Mouse (Mus musculus) liver, embryonic 16.5 days (tissue): ENCODE results near the gene Camk1d. TPM values are rescaled to one million over a fixed set of nuclear protein-coding genes. Genes with fewer than 3 reads are reported as not detected.

ENCODE experiments used
- ATAC-seq: fragments of 200-750 bp; cut with Nextera tagmentation; 2 replicates; pipeline ENCODE4 v1.8.0; 2017; ENCODE audit warnings: low read depth, mild to moderate bottlenecking, moderate number of reproducible peaks, moderate library complexity
- H3K27ac ChIP-seq: fragments of 300-500 bp; sonication (generic); 2 replicates; pipeline ENCODE4 v1.5.1; 2014; ENCODE audit warnings: mild to moderate bottlenecking, low read length
- H3K27me3 ChIP-seq: fragments of 300-500 bp; sonication (generic); 2 replicates; pipeline ENCODE4 v1.6.1; 2014; ENCODE audit warnings: low read depth, low read length, mixed read lengths; ENCODE audit not compliant: control insufficient read depth, insufficient read depth
- H3K36me3 ChIP-seq: fragments of 300-500 bp; sonication (generic); 2 replicates; pipeline ENCODE4 v1.6.1; 2014; ENCODE audit warnings: mild to moderate bottlenecking; ENCODE audit not compliant: control insufficient read depth, insufficient read depth
- H3K4me1 ChIP-seq: fragments of 300-500 bp; sonication (generic); 2 replicates; pipeline ENCODE4 v1.6.1; 2014; ENCODE audit warnings: low read depth, low read length, mixed read lengths; ENCODE audit not compliant: control insufficient read depth
- H3K4me2 ChIP-seq: fragments of 300-500 bp; sonication (generic); 2 replicates; pipeline ENCODE4 v1.6.1; 2014; ENCODE audit warnings: low read depth, low read length, mixed read lengths
- H3K4me3 ChIP-seq: fragments of 300-500 bp; sonication (generic); 2 replicates; pipeline ENCODE4 v1.5.1; 2014; ENCODE audit warnings: low read depth, mild to moderate bottlenecking, low read length
- H3K9ac ChIP-seq: fragments of 300-500 bp; sonication (generic); 2 replicates; pipeline ENCODE4 v1.6.1; 2014; ENCODE audit warnings: low read depth, low read length
- H3K9me3 ChIP-seq: fragments of 300-500 bp; sonication (generic); replicated peaks from 2 replicates; pipeline ENCODE4 v1.6.1; 2016; ENCODE audit warnings: low read length; ENCODE audit not compliant: control insufficient read depth
- WGBS: fragments of 180-500 bp; shearing (Covaris S2); extraction: QIAGEN DNeasy Blood & Tissue Kit; methylation state at CpG from one replicate; pipeline ENCODE4 v1.1.7; 2014; ENCODE audit not compliant: insufficient replicate concordance; 5-methylcytosine and 5-hydroxymethylcytosine counted together
- polyA plus RNA-seq: library from polyadenylated mRNA; unstranded; fragments of >200 nt; fragmentation: Nextera tagmentation; extraction: Ambion mirVana; gene quantifications from 2 replicates; pipeline ENCODE4 v1.2.1, GENCODE M21; 2015

Camk1d gene
- polyA plus RNA-seq, 1 experiment from 2014 or later: 1.3 TPM

- H3K27ac ChIP-seq: no peak overlapping the region
- no peak overlapping the region for H3K4me3 ChIP-seq
- H3K4me2 ChIP-seq: no peak overlapping the region
- no peaks in the 10 kb centered on the region for H3K4me1 ChIP-seq
- H3K9ac ChIP-seq: no peak overlapping the region
- H3K9me3 ChIP-seq: no peaks in the 10 kb centered on the region
- ATAC-seq: no peak
- WGBS: 50% methylated on average over 7 of the region's 7 CpGs
- H3K27me3 ChIP-seq: no peaks in the 10 kb centered on the region
- H3K36me3 ChIP-seq: no peaks in the 10 kb centered on the region
Observed at GRCm38 (mm10) chr2:5643226-5643625, 71.1 kb downstream of the Camk1d start.

GRCm38 (mm10) chr2:5642624-5643023 is 71.7 kb downstream of the Camk1d start:
- Histone ChIP-seq H3K27ac (no peak overlapping the region), H3K36me3 (no peaks in the 10 kb centered on the region), H3K9ac (no peak overlapping the region), H3K4me1 (no peaks in the 10 kb centered on the region), H3K9me3 (no peaks in the 10 kb centered on the region), H3K4me3 (no peak overlapping the region), H3K27me3 (no peaks in the 10 kb centered on the region), H3K4me2 (no peak overlapping the region)
- WGBS: 6% methylated on average over 5 of the region's 5 CpGs
- ATAC-seq: no peak

- ATAC-seq: no peak
- Histone ChIP-seq H3K27ac (no peak overlapping the region), H3K36me3 (no peaks in the 10 kb centered on the region), H3K4me2 (no peak overlapping the region), H3K4me3 (no peak overlapping the region), H3K9me3 (no peaks in the 10 kb centered on the region), H3K9ac (no peak overlapping the region), H3K27me3 (no peaks in the 10 kb centered on the region), H3K4me1 (no peaks in the 10 kb centered on the region)
- WGBS: 51% methylated on average over 5 of the region's 5 CpGs
Observed at GRCm38 (mm10) chr2:5641678-5642077, 72.6 kb downstream of the Camk1d start.

DNA sequence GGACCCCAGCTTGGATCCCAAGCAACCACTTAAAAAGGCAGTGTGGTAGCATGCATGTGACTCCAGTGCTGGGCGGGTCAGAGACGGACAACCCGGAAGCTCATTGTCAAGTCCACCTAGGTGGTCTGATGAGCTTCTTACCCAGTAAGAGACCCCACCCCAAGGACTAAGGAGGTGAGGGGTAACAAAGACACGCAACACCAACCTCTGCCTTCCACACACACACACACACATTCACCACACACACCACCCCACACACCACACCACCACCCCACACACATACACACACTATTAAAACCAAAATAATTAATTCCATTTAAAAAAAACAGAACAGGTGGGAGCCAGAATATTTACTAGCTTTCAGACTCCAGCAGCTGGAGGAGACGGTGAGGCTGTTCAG is 73.7 kb downstream of the Camk1d start:
- Histone ChIP-seq H3K9me3 (no peaks in the 10 kb centered on the region), H3K4me2 (no peak overlapping the region), H3K9ac (no peak overlapping the region), H3K27me3 (no peaks in the 10 kb centered on the region), H3K27ac (no peak overlapping the region), H3K4me1 (no peaks in the 10 kb centered on the region), H3K36me3 (no peaks in the 10 kb centered on the region), H3K4me3 (no peak overlapping the region)
- ATAC-seq: no peak
- WGBS: 68% methylated on average over 5 of the region's 5 CpGs

DNA sequence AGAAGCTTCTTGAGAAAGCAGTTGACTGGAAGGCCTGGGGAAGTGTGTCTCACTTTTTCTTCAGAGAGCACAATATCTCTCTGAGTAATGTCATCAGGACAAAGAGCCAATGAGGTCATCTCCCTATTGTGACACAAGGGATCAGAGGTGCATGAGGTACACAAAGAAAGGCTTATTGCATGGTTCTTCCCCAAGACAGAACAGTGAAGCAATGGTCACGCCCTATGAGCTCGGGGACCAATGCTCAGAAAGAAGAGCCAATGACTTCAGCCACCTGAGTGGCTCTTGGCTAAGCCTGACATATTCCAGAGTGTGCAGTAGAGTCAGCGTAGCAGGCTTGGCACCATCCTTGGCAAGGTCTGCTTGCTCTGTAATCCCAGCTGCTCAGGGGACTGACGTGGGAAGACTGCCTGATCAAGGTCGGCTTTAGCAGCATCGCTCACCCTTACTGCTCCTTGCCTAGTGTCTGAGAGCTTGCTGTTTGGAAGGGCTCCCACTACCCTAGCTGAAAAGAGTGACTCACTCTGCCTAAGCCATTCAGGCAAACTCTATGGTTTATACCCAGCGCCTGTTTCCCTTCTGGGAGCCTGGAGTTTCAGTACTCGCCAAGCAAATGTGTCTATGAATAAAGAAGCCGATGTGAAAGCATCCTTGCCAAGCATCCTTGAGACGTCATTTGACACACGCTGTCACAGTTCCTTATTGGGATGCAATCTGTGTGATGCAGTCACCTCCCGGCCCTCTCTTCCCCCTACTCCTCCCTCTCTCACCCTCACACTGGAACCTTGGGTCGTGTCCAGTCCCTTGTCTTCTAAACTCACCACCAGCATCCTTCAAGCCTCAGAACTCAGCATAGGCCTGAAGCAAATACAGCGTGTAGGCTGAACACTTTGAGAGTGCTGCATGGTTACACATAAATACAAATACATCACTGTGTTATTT is 77.2 kb downstream of the Camk1d start:
- Histone ChIP-seq H3K4me2 (no peak overlapping the region), H3K9me3 (no peaks in the 10 kb centered on the region), H3K9ac (no peak overlapping the region), H3K4me3 (no peak overlapping the region), H3K27ac (no peak overlapping the region), H3K36me3 (no peaks in the 10 kb centered on the region), H3K27me3 (no peaks in the 10 kb centered on the region), H3K4me1 (no peaks in the 10 kb centered on the region)
- 67% methylated on average over 14 of the region's 14 CpGs for WGBS
- ATAC-seq: no peak

DNA sequence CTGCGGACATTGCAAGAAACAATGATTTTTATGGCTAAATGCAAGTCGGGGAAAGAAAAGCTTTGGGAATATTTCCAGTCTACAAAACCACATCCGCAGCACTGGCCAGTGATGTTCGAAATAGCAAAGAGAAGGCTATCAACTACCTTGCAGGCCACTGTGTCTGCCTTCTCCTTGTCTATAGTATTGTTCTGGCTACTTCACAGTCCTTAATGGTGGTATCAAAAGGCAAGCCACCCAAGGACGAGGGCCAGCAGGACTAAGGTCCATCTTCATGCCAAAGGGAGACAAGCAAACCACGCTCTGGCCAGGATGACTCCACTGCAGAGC is 82.0 kb downstream of the Camk1d start:
- Histone ChIP-seq H3K27me3 (no peaks in the 10 kb centered on the region), H3K4me1 (no peaks in the 10 kb centered on the region), H3K9ac (no peak overlapping the region), H3K36me3 (no peaks in the 10 kb centered on the region), H3K4me2 (no peak overlapping the region), H3K4me3 (no peak overlapping the region), H3K27ac (no peak overlapping the region), H3K9me3 (no peaks in the 10 kb centered on the region)
- WGBS: 63% methylated on average over 6 of the region's 6 CpGs
- ATAC-seq: no peak

DNA sequence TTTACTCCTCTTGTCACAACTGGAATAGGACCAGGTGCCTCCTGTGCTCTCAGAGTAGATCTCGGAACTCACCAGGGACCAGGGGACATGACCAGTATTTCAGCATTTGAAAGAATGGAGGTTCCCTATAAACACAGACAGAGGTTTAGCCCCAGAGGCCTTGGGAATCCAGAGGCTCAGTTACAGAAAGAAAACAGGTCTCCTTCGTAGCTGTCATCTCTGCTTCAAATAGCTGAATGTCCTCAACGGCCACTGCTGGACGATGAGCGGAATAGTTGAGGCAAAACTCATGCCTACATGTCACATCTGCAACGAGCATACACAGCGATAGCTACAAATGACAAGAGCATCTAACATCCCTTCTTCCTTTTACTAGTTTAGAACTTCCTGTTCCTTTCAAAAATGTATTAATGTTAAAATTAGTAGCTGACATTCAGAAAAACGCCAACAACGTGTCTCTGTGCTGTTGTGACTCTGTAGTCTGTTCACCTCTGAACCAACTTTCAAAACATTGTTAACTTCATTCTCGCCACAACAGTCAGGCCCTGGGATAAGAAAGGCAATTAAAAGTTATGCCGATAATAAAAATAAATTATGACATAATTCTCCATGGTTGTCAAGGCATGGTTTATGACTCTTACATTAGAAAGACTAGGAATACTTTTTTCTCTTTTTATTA is 82.5 kb downstream of the Camk1d start:
- Histone ChIP-seq H3K4me3 (no peak overlapping the region), H3K4me1 (no peaks in the 10 kb centered on the region), H3K27ac (no peak overlapping the region), H3K4me2 (no peak overlapping the region), H3K9me3 (no peaks in the 10 kb centered on the region), H3K27me3 (no peaks in the 10 kb centered on the region), H3K36me3 (no peaks in the 10 kb centered on the region), H3K9ac (no peak overlapping the region)
- no peak for ATAC-seq
- WGBS: 63% methylated on average over 11 of the region's 11 CpGs

- no peak for ATAC-seq
- Histone ChIP-seq H3K4me3 (no peak overlapping the region), H3K27ac (no peak overlapping the region), H3K4me2 (no peak overlapping the region), H3K27me3 (no peaks in the 10 kb centered on the region), H3K9ac (no peak overlapping the region), H3K36me3 (no peaks in the 10 kb centered on the region), H3K4me1 (no peaks in the 10 kb centered on the region), H3K9me3 (no peaks in the 10 kb centered on the region)
- WGBS: 30% methylated on average over 4 of the region's 4 CpGs
Observed at GRCm38 (mm10) chr2:5630710-5631109, 83.6 kb downstream of the Camk1d start.

DNA sequence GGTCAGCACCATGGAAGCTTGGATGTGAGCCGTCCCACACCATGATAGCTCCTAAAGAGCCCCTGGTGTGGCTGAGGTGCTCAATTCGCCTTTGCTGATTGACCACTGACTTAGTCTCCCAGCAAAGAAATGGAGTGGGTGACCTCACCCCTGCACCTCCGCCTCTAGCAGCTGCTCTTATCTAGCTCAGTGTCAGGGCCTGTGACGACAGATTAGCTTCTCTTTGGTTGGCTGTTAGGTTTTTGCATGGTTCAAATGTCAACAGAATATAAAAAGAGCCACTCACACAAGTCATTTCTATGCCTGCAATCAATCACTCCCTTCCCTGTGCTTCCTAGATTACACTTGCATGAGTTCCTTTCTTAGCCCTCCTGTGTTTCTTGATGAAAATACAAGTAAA is 89.9 kb downstream of the Camk1d start:
- peak; percentile 61 for ATAC-seq
- H3K9me3 ChIP-seq: no peaks in the 10 kb centered on the region
- no peak overlapping the region for H3K9ac ChIP-seq
- no peaks in the 10 kb centered on the region for H3K27me3 ChIP-seq
- H3K4me1 ChIP-seq: no peaks in the 10 kb centered on the region
- no peak overlapping the region for H3K27ac ChIP-seq
- H3K4me3 ChIP-seq: no peak overlapping the region
- no peaks in the 10 kb centered on the region for H3K36me3 ChIP-seq
- no peak overlapping the region for H3K4me2 ChIP-seq
- 24% methylated on average over 4 of the region's 4 CpGs for WGBS
